In genomic region chr12:21229076-21229918, GRCm38 (mm10) we compare ENCODE assay signal across 10 mouse cellular contexts. TPM values are rescaled to one million over a fixed set of nuclear protein-coding genes. Genes with fewer than 3 reads are reported as not detected.
A peak's percentile ranks its signal among the peaks of the same experiment; 100 is the strongest.
DNase-seq lines count a peak whose midpoint lies in the region; ATAC-seq and TF ChIP-seq lines count a peak whose summit lies in the region.
"Had no signal": no experiment of that assay in that cellular context is flagged by ENCODE, and none has a peak within 500 bp of the region (broad histone marks: within the 10 kb centered on the region; RNA-seq: fewer than 3 reads in every experiment).

No protein-coding gene starts in this region.

- no peak overlapping the region for H3K9ac ChIP-seq in embryonic facial prominence, embryonic 11.5 days (replicated peaks; ENCODE audit: low read length)
- H3K9ac ChIP-seq in liver, postnatal 0 days (replicated peaks): no peak overlapping the region

- no peak for TF ChIP-seq EP300 in liver, postnatal 0 days (IDR thresholded peaks at IDR 0.05; ENCODE audit: low read depth)

- H3K4me1 ChIP-seq in embryonic facial prominence, embryonic 11.5 days (ENCODE audit: control insufficient read depth, insufficient read depth, low read length): no peaks in the 10 kb centered on the region
- peaks cover 6% of the 10 kb centered on the region; the same call in 1 of the 2 replicates for H3K4me1 ChIP-seq in embryonic facial prominence, embryonic 10.5 days
- peaks cover 12% of the 10 kb centered on the region for H3K4me1 ChIP-seq in liver, postnatal 0 days (ENCODE audit: insufficient read depth)

- H3K27me3 ChIP-seq in embryonic facial prominence, embryonic 11.5 days (ENCODE audit: control insufficient read depth, insufficient read depth, low read length): no peaks in the 10 kb centered on the region
- H3K27me3 ChIP-seq in embryonic facial prominence, embryonic 10.5 days (replicated peaks; ENCODE audit: low read depth, poor library complexity, severe bottlenecking): no peaks in the 10 kb centered on the region
- H3K27me3 ChIP-seq in liver, postnatal 0 days (ENCODE audit: insufficient read depth, low read length): no peaks in the 10 kb centered on the region

- 80% methylated on average over 17 of the region's 17 CpGs for WGBS in embryonic facial prominence, embryonic 11.5 days
- 85% methylated on average over 17 of the region's 17 CpGs for WGBS in embryonic facial prominence, embryonic 10.5 days
- 64% methylated on average over 17 of the region's 17 CpGs for WGBS in liver, postnatal 0 days (ENCODE audit: insufficient replicate concordance)

- DNase-seq in embryonic facial prominence, embryonic 11.5 days (ENCODE audit: low spot score): no peak
- DNase-seq in embryonic facial prominence, embryonic 10.5 days (ENCODE audit: low spot score): no peak
- peak; percentile 26 for DNase-seq in right cerebral cortex, postnatal 25 days
- DNase-seq in right cerebral cortex, postnatal 14 days: no peak
- peak; percentile 30 for DNase-seq in liver, postnatal 0 days
- peak; percentile 79 for DNase-seq in retina, postnatal 1 day
- no peak for DNase-seq in gastrocnemius, postnatal 14 days
- DNase-seq in thymus, postnatal 4 days: no peak
- DNase-seq: cerebellum, adult 8-10 months; gastrocnemius, adult 2 months had no signal

- no peak overlapping the region for H3K4me3 ChIP-seq in embryonic facial prominence, embryonic 11.5 days (ENCODE audit: low read depth, low read length)
- no peak overlapping the region for H3K4me3 ChIP-seq in embryonic facial prominence, embryonic 10.5 days
- H3K4me3 ChIP-seq in liver, postnatal 0 days (ENCODE audit: low read depth, low read length): no peak overlapping the region
- H3K4me3 ChIP-seq: gastrocnemius, adult 2 months had no signal

- no peak for TF ChIP-seq CTCF in liver, postnatal 0 days (IDR thresholded peaks at IDR 0.05; ENCODE audit: low read depth)

- no peak overlapping the region for H3K4me2 ChIP-seq in embryonic facial prominence, embryonic 11.5 days (ENCODE audit: low read depth, low read length)
- no peak overlapping the region for H3K4me2 ChIP-seq in liver, postnatal 0 days (ENCODE audit: low read depth, low read length)

- peak; percentile 16; the same call in 1 of the 2 replicates for ATAC-seq in embryonic facial prominence, embryonic 11.5 days (replicated peaks; ENCODE audit: insufficient number of reproducible peaks, low FRiP score, low TSS enrichment, low read depth)
- ATAC-seq in liver, postnatal 0 days: peak; percentile 61

- H3K9me3 ChIP-seq in embryonic facial prominence, embryonic 11.5 days (replicated peaks; ENCODE audit: control insufficient read depth, low read length): no peaks in the 10 kb centered on the region
- no peaks in the 10 kb centered on the region for H3K9me3 ChIP-seq in embryonic facial prominence, embryonic 10.5 days
- H3K9me3 ChIP-seq in liver, postnatal 0 days (ENCODE audit: low read length): no peaks in the 10 kb centered on the region

- intact Hi-C loops in gastrocnemius, postnatal 14 days (cut with DNase I; ENCODE audit: low total_unique reads): loop anchor here (10.0 kb wide), 1 partner anchor 154 kb away; no protein-coding TSS in a partner anchor

- H3K27ac ChIP-seq in embryonic facial prominence, embryonic 11.5 days (replicated peaks; ENCODE audit: low read depth, low read length): no peak overlapping the region
- H3K27ac ChIP-seq in embryonic facial prominence, embryonic 10.5 days (replicated peaks): no peak overlapping the region
- no peak overlapping the region for H3K27ac ChIP-seq in liver, postnatal 0 days (ENCODE audit: low read depth)
- H3K27ac ChIP-seq: gastrocnemius, adult 2 months had no signal

- no peaks in the 10 kb centered on the region for H3K36me3 ChIP-seq in embryonic facial prominence, embryonic 11.5 days (replicated peaks; ENCODE audit: control insufficient read depth, insufficient read depth, low read depth, low read length)
- peaks cover 72% of the 10 kb centered on the region for H3K36me3 ChIP-seq in embryonic facial prominence, embryonic 10.5 days (replicated peaks)
- 0 out of 2 replicates have a peak, but pooled peaks cover 3% of the 10 kb centered on the region for H3K36me3 ChIP-seq in liver, postnatal 0 days (replicated peaks; ENCODE audit: insufficient read depth, low read length)

RNA-seq across cellular contexts. Expression of gene Cpsf3, which starts 55.9 kb away (rescaled TPM):
- 145 and 148 TPM in 2 replicates for polyA plus RNA-seq in embryonic facial prominence, embryonic 11.5 days (2014; fragmentation: Nextera tagmentation; extraction: Ambion mirVana)
- 130 and 142 TPM in 2 replicates for polyA plus RNA-seq in embryonic facial prominence, embryonic 10.5 days (2016; fragmentation: Nextera tagmentation; extraction: Ambion mirVana)
- polyA plus RNA-seq in liver, postnatal 0 days (2015; fragmentation: Nextera tagmentation; extraction: Ambion mirVana): 30.3 and 33.1 TPM in 2 replicates
- 10 to 100 TPM; 22.1 to 23.2 TPM for total RNA-seq in gastrocnemius, postnatal 14 days (2021)

RNA-seq across cellular contexts. Expression of gene Itgb1bp1, which starts 56.8 kb away (rescaled TPM):
- 49.5 and 50.5 TPM in 2 replicates for polyA plus RNA-seq in embryonic facial prominence, embryonic 11.5 days (2014; fragmentation: Nextera tagmentation; extraction: Ambion mirVana)
- polyA plus RNA-seq in embryonic facial prominence, embryonic 10.5 days (2016; fragmentation: Nextera tagmentation; extraction: Ambion mirVana): 37.8 and 45.6 TPM in 2 replicates
- polyA plus RNA-seq in liver, postnatal 0 days (2015; fragmentation: Nextera tagmentation; extraction: Ambion mirVana): 18.9 and 19.5 TPM in 2 replicates
- 10 to 100 TPM; 29.2 to 30.7 TPM for total RNA-seq in gastrocnemius, postnatal 14 days (2021)

Comparison
In these comparisons a context has a peak if more than half of its experiments do, and no peak if none do; other contexts are left out.
1. DNase-seq: peak in right cerebral cortex, postnatal 25 days (single experiment), liver, postnatal 0 days (single experiment) and retina, postnatal 1 day (single experiment); none in embryonic facial prominence, embryonic 11.5 days (single experiment), embryonic facial prominence, embryonic 10.5 days (single experiment), right cerebral cortex, postnatal 14 days (single experiment), gastrocnemius, postnatal 14 days (single experiment) and thymus, postnatal 4 days (single experiment).